Mouse (Mus musculus) yolk sac, embryonic 10.5 days (tissue): ENCODE data around the gene Meis2.

Experiments used
- DNase-seq: peaks from one replicate; pipeline ENCODE4 v3.0.0-alpha.2; 2017; ENCODE audit warnings: low spot score

Gene Meis2

GRCm38 (mm10) chr2:115855511-115856400, 209.9 kb downstream of the Meis2 start:
- DNase-seq, result peak; percentile 76

GRCm38 (mm10) chr2:115854828-115855311, 210.8 kb downstream of the Meis2 start:
- DNase-seq, result no peak

- DNase-seq, result no peak
These were observed 211.4 kb downstream of the Meis2 start for GRCm38 (mm10) chr2:115854007-115854827.

DNA sequence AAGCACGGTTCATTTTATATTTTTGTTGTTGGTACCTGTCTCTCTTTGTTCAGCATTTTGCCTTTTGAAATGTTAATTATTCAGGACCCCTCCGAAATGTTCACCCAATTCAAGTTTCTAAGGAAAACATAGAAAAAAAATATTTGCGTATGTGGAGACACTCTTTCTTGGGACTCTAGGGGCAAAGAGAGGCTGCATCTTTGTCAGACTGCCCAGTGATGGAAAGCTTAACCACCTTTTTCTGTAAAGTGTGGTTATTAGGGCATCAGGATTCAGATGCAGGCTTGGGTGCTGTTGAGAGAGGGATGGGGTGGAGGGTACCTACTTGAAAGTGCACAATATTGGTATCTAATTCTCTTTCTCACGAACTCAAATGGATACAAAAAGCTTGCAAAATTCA, 212.4 kb downstream of the Meis2 start:
- DNase-seq, result no peak

GRCm38 (mm10) chr2:115852615-115853014, 213.0 kb downstream of the Meis2 start:
- DNase-seq, result peak; percentile 18

GRCm38 (mm10) chr2:115852109-115852508, 213.5 kb downstream of the Meis2 start:
- DNase-seq, result no peak

DNA sequence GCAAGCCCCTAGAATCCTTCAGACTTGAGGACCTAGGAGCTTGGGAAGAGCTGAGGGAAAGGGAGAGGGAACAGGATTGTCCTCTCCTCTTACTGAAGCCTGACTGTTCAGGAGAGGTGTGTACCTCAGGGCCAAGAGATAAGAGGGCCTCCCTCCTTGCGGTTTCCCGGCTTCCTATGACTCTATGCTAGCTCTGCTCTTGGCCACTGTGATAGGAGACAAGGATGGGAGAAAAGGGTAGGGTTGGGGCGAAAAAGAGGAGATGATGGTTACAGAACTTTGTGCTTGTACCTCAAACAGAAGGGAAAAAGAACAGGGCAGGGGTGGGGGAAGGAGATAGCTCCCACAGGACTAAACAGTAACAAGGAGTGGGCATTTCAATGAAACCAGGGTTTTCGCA, 214.7 kb downstream of the Meis2 start:
- DNase-seq, result no peak

DNA sequence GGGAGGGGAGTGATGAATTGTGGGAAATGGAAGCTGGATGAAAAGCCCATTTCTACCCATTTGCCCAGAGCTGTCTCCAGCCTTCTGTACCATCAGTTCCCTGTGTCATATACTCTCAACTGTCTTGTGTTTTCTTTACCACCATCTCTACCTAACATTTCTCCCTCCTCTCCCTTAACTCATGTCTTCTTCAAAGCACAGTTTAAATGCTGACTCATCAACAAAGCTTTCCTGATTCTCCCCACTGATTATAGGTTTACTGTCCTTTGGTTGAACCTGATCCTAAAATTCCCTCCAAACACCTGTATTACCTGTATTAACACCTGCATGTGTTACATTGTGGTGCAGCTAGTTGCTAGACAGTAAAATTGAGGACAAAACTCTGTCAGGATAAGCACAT, 222.8 kb downstream of the Meis2 start:
- no peak for DNase-seq

GRCm38 (mm10) chr2:115836034-115836433, 229.6 kb downstream of the Meis2 start:
- no peak for DNase-seq

DNA sequence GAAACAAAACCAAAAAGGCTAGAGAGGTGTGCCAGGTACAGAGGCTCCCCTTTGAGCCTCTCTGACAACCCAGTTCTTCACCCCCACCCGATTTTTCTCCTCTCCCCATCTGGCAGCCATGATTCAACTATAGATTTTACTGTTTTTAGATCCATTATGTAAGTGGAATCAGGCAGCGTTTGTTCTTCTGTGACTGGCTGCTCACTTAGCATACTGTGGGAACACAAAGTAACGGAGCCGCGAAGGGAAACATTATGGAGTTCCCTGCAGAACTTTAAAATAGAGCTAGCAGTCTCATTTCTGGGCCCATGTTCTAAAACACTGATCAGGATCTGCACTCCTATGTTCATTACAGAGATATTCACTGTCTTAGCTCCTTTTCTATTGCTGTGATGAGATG, 243.3 kb downstream of the Meis2 start:
- DNase-seq, result no peak

DNA sequence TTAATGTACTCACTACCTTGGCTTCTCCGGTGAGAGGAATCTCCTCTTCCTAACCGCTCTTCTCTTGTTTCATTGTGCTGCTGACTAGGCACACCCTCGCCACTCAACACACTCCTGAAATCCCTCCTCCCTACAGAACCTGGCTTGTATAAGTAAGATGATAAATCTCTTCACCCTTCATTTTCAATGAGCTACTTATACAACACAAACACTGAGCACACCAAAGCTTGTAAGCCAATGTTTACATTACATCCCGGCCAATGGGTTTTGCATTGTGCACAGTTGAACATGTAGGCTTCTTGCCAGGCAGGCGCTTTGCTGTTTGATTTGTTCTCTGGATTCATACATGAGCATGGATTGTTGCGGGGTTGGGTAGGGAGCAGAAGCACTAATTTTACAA, 247.7 kb downstream of the Meis2 start:
- no peak for DNase-seq

DNA sequence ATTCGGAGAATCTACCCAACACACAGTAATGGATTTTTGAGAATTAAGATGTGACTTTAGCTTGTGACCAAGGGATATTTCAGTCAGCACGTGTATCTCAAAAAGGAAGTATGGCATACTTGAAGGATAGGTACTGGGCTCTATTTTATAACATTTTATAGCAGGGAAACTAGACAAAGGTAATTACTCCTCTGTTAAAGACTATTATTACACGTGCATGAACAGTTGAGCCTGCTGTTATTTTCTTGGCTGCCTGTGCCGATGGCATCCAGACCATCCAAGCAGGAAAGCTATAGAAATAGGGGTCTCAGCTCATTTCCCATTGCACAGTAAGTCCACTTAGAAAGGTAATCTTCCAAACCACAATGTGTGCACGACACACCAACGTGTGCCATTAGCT, 251.9 kb downstream of the Meis2 start:
- DNase-seq, result no peak

DNA sequence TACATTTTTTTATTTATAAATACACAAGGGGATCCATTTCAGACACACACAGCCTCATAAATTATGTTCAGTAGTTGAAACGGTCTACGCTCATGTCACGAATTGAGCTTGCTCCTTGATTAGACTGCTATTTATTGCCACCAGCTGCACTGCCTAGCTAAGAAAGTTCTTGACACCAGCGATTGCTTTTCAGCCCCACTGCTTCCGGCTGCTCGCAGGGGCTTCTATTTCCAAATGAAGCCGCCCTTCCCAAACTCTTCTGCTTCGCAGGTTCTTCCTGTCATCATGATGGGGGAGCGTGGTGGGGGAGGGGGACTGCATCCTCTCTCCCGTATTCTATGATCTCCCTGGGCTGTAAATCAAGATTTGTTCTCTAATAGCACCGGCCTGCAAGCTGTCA, 252.3 kb downstream of the Meis2 start:
- peak; percentile 2 for DNase-seq
